Mouse (Mus musculus) left cerebral cortex, postnatal 36 days (tissue): ENCODE results near the gene Fam13a. TPM values are rescaled to one million over a fixed set of nuclear protein-coding genes. Genes with fewer than 3 reads are reported as not detected.

ENCODE experiments used
- DNase-seq, 2 experiments: peaks; one replicate each; pipeline ENCODE4 v3.0.0; 2021 to 2022; ENCODE audit warnings: low spot score in 2 of 2, mixed read lengths in 1 of 2
- intact Hi-C: fragments of 180-260 bp; cut with DNase I; formaldehyde crosslinking; loops from one replicate; pipeline ENCODE4 v1.15.1; 2025
- total RNA-seq, 2 experiments: library from RNA; stranded (reverse); gene quantifications; 2 replicates each; pipeline ENCODE4 v1.2.3; 2021

The Fam13a gene
- total RNA-seq, 2 experiments from 2014 or later, result 13.6 to 13.8 TPM

DNA sequence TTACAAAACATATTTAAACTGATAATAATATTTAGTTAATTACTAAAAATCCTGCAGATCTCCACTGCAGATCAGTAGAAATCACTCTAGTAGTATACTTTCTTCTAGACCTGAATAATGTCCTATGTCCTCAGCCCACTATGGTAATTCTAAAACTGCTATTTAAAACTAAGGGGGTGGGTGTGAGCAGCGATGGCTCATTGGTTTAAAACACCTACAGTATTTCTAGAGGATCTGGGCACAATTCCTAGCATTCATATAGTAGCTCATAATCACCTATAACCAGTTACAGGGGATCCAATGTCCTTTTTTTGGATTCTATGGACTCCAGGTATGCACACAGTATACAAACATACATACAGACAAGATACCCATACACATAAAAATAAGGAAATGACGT lies 78.1 kb downstream of the Fam13a start:
- DNase-seq, result no peak

DNA sequence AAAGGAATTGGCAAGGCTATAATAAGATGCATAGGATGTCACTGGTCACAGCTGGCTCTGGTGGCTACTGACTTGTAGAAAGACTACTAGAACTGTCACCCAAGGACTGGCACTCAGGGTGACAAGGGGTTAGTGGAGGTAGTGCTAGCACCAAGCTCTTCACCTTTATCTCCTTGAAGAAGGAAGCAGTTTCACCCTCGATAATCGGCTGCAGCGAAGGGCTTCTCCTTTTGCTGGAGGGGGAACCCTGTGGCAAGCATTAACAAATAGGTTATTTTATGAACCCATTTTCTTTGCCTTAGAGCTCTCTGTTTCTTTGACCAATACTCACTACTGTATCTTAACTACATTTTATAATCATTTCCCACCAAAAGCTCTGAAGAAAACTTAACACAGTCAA lies 80.4 kb downstream of the Fam13a start:
- DNase-seq, result no peak

More for the DNA sequence above, 78.1 kb downstream of the Fam13a start:
- intact Hi-C loops, result no loop called here

DNA sequence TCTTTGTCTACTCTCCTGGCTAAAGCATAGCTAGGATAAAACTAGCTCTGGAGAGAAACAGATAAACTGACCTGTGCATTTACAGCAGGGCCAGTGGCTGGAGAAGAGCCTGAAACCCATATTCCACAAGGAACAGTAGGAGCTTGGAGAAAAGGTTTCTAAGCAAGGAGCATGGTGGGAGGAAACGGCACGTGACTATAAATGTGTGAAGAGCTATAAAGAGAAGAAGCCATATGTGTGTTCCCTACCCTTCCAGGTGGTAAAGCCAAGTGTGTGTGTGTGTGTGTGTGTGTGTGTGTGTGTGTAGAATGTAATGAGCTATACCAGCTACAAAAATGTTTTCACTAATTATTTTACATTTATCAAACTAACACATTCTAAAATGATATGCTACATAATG lies 82.1 kb downstream of the Fam13a start:
- intact Hi-C loops, result no loop called here
- DNase-seq, result peak in 1 of 2 experiments; percentile 51

More for the DNA sequence above, 80.4 kb downstream of the Fam13a start:
- intact Hi-C loops, result no loop called here

DNA sequence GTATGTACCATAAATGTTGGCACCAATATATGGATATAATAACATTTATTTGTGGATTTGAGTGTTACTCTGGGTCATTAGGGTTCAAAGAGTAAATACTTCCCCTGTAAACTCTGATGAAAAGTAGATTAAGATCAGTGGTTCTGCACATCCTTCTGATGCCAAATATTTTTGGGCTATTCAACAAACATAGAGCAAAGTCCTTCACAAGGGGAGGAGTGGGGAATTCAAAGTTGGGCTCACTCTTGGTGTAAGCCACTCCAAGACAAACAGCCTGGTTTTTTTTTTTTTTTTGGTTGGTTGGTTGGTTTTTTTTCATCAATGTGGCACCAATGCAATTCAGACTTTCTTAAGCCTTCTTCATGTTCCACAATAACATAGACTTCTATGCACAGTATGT lies 86.6 kb downstream of the Fam13a start:
- DNase-seq, result no peak
- intact Hi-C loops, result loop anchor here (10.0 kb wide), 1 partner anchor 103 kb away; the partner anchor contains the start of gene Herc3

DNA sequence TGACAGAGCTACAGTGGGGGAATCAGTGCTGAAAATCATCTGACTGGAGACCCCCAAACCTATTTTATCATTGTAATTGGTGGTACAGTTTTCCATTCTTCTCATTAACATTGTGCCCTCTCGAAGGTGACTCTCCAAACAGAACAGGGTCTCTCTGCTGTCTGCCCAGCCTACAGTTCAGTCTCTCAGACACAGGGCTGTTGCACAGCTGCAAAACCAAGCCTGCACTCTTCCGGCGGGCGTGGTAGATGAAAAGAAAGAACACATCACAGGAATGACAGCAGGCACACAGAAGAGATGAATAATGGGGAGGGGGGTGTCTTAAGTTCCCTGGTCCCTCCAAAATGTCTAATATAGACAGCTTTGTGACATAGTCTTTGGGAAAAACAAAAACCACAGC lies 90.2 kb downstream of the Fam13a start:
- intact Hi-C loops, result loop anchor here (10.0 kb wide), 1 partner anchor 99 kb away; the partner anchor contains the start of gene Herc3
- DNase-seq, result no peak

DNA sequence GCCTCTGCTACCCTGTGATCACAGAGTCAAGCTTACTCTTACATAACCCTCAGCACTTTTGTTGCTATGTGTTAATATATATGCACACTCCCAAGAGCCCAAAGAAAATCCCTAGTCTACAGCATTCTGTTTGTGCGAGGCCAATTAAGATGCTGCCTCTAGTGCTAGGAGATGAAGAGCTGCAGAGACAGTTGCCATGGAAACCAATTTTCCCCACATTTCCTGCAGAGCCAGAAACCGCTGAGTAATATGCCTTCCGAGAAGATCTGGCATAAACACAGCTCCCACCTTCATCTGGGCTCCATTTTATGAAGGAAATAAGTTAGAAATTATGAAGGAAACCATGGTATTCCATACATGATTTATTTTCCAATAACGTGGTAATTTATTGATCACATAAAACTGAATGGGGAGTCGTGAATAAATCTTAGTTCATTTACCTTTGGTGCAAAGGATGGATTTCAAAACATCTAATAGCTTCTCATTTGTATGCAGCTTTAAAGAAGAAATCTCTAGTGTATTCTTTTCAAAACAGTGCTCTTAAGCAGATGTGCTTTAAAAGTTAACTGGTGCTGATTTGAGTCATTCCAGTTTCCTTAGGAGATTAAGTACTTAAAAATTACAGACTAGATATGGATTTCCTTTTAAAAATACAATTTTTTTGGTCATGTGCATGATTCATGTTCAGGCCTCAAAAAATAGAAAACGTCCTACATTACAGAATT lies 91.0 kb downstream of the Fam13a start:
- intact Hi-C loops, result loop anchor here (10.0 kb wide), 1 partner anchor 99 kb away; the partner anchor contains the start of gene Herc3

DNA sequence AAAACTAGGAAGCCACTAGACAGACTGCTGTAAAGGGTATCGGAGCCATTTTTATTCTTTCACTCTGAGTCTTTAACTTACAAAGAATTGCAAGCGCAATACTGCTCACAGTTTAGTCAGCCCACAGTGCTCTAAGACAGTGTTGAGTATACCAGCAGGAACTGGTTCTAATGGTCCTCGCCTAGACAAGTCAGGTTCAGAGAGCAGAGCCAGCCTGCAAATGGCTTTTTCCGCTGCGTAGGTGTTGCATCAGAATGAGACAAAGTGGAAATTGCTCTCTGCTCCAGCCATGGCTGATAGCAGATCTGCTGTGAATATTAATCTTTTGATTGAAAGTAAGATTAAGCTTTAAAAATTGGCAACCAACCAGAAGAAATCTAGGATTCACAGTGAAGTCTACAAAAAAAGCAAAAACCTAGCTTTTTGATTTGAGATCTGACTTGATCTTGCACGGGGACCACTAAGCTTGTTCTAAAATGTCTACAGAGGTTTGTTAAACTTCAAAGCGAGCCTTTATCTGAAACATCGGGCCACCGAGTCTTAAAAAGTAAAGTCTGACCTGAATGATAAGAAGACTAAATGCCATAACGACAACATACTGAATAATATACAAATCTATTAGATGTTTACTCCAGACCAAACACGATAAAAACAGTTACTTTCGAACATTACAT lies 91.7 kb downstream of the Fam13a start:
- intact Hi-C loops, result loop anchor here (10.0 kb wide), 1 partner anchor 98 kb away; the partner anchor contains the start of gene Herc3
- DNase-seq, result no peak

More for the DNA sequence above, 91.0 kb downstream of the Fam13a start:
- peak; percentile 69 to 75 for DNase-seq

DNA sequence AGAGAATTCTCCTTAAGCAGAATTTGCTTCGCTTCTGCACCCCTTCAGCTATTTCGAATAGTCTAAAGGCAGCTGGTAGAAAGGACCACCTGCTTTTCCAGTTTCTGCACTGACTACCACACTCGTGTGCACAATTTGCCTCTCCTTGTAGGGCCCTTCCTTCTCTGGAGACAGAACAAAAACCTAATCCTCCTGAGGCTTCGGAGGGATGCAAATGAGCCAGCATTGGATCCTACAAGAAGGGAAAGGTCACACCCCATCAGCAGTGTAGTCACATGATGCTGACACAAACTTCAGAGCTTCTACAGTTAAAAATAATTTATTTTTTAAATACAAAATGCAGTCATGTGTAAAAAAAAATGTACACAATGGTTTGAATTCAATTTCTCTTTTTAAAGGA lies 93.2 kb downstream of the Fam13a start:
- intact Hi-C loops, result loop anchor here (10.0 kb wide), 1 partner anchor 96 kb away; the partner anchor contains the start of gene Herc3

DNA sequence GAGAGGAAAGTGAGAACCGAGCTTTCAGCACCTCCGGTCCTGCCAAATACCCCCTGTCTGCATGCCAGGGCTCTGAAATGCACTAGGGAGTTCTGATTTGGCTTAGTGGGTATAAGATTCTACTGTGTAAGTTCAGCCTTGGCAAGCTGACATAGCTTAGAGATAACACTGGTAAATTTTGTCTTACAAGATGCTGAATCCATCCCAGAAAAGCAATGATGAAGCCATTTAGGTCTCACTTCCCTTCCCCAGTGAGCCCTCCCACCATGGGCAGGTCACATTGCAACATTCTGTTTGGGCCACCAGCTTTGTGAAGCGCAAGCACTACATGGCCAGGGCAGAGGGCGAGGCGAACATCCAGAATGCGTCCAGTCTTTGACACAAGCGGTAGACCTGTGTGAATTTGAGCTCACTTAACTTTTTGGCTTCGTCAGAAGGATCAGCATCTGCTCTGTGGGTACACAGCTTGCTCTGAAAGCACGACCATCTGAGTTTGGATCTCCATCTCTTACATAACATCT lies 94.4 kb downstream of the Fam13a start:
- peak; percentile 42 for DNase-seq
- intact Hi-C loops, result loop anchor here (10.0 kb wide), 1 partner anchor 95 kb away; the partner anchor contains the start of gene Herc3

More for the DNA sequence above, 93.2 kb downstream of the Fam13a start:
- no peak for DNase-seq

DNA sequence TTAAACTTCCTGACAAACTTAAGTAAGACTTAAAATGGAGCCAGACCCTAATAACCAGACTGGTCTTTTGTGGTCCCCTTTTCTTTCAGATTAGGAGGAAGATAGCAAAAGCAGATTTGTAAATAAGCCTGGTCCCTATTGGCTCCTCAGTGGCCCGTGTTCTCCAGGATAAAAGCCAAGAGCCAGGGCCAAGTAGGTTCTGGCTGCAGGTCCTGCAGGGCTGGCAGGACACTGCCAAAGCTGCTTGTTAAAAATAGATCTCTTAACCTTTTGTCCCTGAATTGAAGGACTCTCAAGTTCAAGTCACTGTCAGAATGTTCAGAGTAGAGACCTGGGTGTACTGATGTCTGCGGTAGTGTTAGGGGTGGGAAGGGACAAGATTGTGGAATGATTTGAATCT lies 96.5 kb downstream of the Fam13a start:
- DNase-seq, result no peak
- intact Hi-C loops, result no loop called here

DNA sequence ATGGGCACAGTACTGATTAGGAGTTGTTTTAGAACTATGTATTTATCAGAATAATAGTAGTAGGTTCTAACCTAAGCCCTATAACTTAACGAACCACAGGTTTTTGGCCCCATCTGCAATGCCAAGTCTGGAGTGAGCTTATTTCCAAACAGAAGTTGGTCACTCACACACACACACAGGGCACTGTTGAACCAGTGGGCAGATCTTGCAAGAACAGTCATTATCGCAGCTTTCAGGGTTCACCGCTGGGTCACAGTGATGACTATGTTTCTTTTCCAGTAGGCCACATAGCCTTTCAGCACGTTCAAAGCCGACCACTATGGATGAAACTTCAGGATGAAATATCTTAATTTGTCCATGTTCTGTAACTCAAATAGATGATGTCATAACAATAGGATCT lies 101.8 kb downstream of the Fam13a start:
- DNase-seq, result no peak
- intact Hi-C loops, result no loop called here

DNA sequence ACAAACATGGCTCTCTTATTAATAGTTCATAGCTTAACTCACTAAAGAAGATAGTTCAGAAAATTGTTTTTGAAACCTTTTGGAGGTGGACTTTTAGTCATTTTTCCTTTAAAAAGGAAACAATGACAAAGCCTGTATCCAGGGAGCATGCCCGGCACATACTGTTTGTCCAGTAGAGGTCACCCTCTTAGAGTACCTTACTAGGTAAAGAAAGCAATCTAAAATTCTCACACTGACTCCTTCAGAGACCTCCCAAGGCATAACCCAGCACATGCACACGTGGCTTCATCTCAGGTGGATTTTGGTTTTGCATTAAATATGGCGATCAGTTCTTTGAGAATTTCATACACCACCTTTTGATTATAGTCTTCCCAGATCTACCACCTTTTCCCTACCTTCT lies 102.7 kb downstream of the Fam13a start:
- DNase-seq, result no peak
- intact Hi-C loops, result no loop called here

DNA sequence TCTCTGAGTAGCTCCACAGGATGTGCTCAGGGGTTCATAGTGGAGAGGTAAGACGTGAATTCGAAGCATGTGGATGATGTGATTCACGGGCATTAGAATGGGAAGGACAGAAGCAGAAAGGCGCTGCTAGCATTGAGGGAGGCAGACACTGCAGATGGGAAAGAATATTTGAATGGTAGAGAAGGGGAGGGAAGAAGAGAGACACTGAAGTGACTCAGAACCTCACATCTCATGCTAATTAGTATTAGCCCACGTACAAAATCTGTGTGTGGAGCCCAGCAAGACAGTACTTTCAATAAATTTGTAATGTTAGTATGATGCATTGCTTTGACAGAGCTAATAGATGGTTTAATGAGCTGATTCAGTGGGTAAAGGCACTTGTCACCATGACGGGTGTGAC lies 103.6 kb downstream of the Fam13a start:
- intact Hi-C loops, result no loop called here
- DNase-seq, result no peak

DNA sequence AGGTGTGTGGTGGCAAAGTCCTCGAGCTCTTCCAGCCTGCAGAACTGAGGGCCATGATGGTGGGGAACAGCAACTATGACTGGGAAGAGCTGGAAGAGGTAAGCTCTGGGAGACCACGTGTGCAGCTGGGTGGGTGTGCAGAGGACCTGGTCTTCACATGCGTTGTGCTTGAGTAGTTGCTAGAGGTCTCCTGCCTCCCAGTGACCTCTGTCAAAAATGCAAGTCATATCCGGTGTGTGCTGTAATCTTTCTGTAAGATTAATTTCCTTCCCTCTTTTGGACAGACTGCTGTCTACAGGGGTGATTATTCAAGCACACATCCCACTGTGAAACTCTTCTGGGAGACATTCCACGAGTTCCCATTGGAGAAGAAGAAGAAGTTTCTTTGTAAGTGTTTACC lies 107.9 kb downstream of the Fam13a start:
- intact Hi-C loops, result no loop called here
- no peak for DNase-seq

DNA sequence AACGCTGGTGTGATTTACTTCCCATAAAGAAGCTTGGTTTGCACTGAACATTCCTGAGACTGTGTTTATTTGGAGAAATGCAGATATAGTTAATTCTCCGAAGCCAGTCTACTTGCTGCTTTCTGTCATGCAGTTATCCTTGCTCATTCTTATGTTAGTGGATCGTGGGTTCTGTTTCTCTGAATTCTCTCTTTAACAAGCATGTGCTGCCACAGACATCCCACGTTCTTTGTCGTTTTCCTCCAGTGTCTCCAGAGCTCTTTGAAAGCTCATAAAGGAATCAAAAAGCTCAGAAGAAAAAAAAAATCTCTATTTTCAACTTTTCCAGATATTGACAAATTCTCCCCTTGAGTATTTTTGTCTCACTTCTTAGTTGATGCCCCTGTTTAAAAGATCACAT lies 110.4 kb downstream of the Fam13a start:
- intact Hi-C loops, result no loop called here

DNA sequence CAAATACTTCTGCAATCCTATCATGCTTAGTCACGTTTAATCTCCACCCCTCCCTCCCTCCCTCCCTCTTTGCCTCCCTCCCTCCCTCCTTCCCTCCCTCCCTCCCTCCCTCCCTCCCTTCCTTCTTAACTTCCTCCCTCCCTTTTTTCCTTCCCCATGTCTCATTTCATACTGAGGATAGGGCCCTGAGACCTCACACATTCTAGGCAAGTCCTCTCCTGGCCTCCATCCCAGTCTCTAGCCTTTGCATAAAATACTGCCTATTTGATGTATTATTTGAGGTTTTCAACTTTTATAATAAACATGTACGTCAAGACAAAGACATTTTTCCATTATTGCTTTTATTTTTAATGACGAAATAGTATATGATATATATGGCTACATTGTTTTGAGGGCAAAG lies 110.8 kb downstream of the Fam13a start:
- intact Hi-C loops, result no loop called here
- DNase-seq, result no peak

More for the DNA sequence above, 110.4 kb downstream of the Fam13a start:
- no peak for DNase-seq

DNA sequence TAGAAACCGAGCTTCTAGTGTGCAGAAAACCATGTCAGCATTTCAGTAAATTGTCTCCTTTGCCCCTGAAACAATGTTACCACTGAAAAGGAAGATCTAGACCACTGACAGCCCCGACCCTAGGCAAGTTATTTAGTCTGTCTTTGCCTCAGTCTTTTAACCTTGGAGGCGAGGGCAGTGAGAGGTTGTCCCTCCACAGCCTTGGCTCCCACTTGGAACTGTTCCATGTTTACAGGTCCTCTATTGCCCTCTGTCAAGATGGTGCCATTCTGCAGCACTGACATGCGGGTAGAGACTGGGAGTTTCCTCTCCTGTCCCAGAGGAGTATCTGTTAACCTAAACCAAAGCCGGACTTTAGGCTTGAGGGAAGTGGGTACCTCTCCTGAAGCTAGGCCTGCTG lies 111.5 kb downstream of the Fam13a start:
- intact Hi-C loops, result no loop called here
- no peak for DNase-seq

DNA sequence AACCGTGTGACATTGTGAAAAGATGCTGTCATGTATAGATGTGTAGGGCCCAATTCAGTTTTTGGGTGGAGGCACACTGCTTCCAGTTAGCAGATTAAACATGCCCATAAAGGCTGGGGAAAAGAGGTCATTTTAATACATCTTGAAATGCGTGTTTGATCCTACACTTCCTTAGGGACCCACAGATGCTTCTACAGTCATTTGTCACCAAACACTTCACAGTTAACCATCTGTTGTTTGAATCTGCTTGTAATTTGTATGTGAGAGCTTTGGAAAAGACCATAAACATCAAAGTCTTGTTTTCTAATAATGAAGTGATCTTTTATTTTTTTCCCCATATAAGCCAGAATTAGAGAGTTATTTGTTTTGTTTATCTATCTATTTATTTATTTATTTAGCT lies 116.6 kb downstream of the Fam13a start:
- intact Hi-C loops, result no loop called here
- DNase-seq, result no peak

DNA sequence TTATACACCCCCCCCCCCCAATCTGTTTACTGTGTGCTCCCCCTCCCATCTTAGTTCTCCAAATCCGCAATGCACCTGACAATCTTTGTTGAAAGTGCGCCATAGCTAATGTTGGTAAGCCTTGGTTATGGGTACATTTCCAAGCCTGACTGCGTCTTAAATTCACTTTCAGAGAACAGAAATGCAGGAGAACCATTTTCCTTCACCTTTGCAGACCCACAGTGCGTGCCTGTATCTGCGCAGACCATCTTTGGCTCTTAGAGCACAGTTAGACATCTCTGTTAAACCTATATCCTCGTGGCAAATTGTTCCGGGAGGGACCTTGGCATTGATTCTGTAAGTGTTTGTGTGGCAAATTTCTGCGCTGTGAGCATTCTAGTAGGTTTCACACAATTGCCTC lies 117.0 kb downstream of the Fam13a start:
- intact Hi-C loops, result no loop called here
- no peak for DNase-seq

DNA sequence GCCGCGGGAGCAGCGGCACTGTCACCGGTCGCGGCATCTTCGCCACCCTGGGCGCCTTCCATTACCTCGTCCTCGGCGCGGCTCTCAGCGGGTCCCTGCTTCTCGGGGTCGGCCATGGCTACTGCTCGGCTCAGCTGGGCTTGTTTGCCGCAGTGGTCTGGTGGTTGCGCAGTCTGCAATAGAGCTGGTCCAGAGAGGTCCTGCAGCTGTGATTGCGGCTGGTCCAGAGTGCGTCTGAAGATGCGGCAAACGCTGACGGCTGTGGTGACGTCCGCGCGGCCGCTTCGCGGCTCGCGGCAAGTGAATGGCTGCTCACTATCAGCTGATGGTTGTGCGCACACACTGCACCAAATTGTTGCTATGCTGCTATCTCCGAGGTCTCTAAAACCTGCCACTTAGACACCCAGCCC lies 117.5 kb downstream of the Fam13a start, which contains the start of gene Nap1l5:
Gene Nap1l5, minus strand, starts transcription at position 225 of the 410 bp plus-strand sequence.
- intact Hi-C loops, result no loop called here
- peak; percentile 77 to 78 for DNase-seq
